Mouse (Mus musculus) lung, postnatal 0 days (tissue): ENCODE measurements around the gene Olfr115. TPM values are rescaled to one million over a fixed set of nuclear protein-coding genes. Genes with fewer than 3 reads are reported as not detected.

Experiments
- ATAC-seq: fragments of 200-750 bp; cut with Nextera tagmentation; 2 replicates; pipeline ENCODE4 v1.8.0; 2017; ENCODE audit warnings: moderate library complexity
- DNase-seq: peaks from one replicate; pipeline ENCODE4 v3.0.0-alpha.2; 2016; ENCODE audit warnings: low spot score
- H3K27ac ChIP-seq: fragments of 300-500 bp; sonication (generic); 2 replicates; pipeline ENCODE4 v1.5.1; 2014; ENCODE audit warnings: antibody characterized with exemption, mild to moderate bottlenecking, low read length, mixed read lengths
- H3K27me3 ChIP-seq: fragments of 300-500 bp; sonication (generic); replicated peaks from 2 replicates; pipeline ENCODE4 v1.6.1; 2014; ENCODE audit warnings: low read length, mixed read lengths; ENCODE audit not compliant: insufficient read depth
- H3K36me3 ChIP-seq: fragments of 300-500 bp; sonication (generic); 2 replicates; pipeline ENCODE4 v1.6.1; 2014; ENCODE audit warnings: low read length, mixed read lengths; ENCODE audit not compliant: insufficient read depth
- H3K4me1 ChIP-seq: fragments of 300-500 bp; sonication (generic); 2 replicates; pipeline ENCODE4 v1.6.1; 2014; ENCODE audit warnings: antibody characterized with exemption, low read depth, low read length, mixed read lengths; ENCODE audit not compliant: insufficient read depth
- H3K4me2 ChIP-seq: fragments of 300-500 bp; sonication (generic); replicated peaks from 2 replicates; pipeline ENCODE4 v1.6.1; 2014; ENCODE audit warnings: low read depth, mild to moderate bottlenecking, low read length, moderate library complexity, mixed read lengths
- H3K4me3 ChIP-seq: fragments of 300-500 bp; sonication (generic); 2 replicates; pipeline ENCODE4 v1.5.1; 2014; ENCODE audit warnings: low read depth, low read length
- H3K9ac ChIP-seq: fragments of 300-500 bp; sonication (generic); replicated peaks from 2 replicates; pipeline ENCODE4 v1.6.1; 2014; ENCODE audit warnings: low read depth, mild to moderate bottlenecking
- H3K9me3 ChIP-seq: fragments of 300-500 bp; sonication (generic); 2 replicates; pipeline ENCODE4 v1.6.1; 2016; ENCODE audit warnings: low read length, mixed read lengths
- CTCF ChIP-seq: IDR thresholded peaks from 2 replicates; pipeline ENCODE4 v1.5.1; 2016; ENCODE audit warnings: antibody characterized with exemption, mild to moderate bottlenecking
- EP300 ChIP-seq: IDR thresholded peaks from 2 replicates; pipeline ENCODE4 v1.6.1; 2016; ENCODE audit warnings: antibody characterized with exemption, mild to moderate bottlenecking, control low read depth
- WGBS: fragments of 180-500 bp; shearing (Covaris S2); extraction: QIAGEN DNeasy Blood & Tissue Kit; methylation state at CpG from one replicate; pipeline ENCODE4 v1.1.7; 2014; 5-methylcytosine and 5-hydroxymethylcytosine counted together
- polyA plus RNA-seq: library from polyadenylated mRNA; unstranded; fragments of >200 nt; fragmentation: Nextera tagmentation; extraction: Ambion mirVana; gene quantifications from 2 replicates; pipeline ENCODE4 v1.2.1, GENCODE M21; 2015

Gene Olfr115
- not detected in 2 replicates for polyA plus RNA-seq

DNA sequence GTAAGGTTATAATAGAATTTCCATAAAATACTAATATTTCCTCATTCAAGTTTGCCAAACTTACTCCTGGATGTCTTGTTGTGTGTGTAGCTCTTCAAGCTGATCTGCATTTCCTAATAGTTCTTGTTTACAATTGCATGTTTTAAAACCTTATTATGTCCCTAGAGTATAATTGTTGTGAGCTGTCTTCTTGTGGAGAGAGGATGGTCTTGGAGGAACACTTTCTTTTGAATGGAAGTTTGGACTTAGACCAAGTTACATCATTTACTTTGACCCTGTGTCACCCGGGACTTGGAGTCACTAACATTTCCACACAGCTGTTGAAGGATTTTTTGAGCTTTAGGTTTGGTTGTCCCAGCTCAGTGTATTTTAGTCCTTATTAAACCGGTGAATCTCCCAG lies at the start of gene Olfr115, which contains the start of gene Olfr116:
TSS of gene Olfr115 (minus strand) at position 101 of the 400 bp plus-strand sequence.
TSS of gene Olfr116 (minus strand) at position 191 of the 400 bp plus-strand sequence.
- no peak within 1 kb of the TSS for H3K9ac ChIP-seq
- DNase-seq: no peak
- H3K4me3 ChIP-seq: no peak within 1 kb of the TSS
- no peak for ATAC-seq
- H3K27me3 ChIP-seq: no peaks in the 10 kb centered on the region
- no peaks in the 10 kb centered on the region for H3K36me3 ChIP-seq
- H3K27ac ChIP-seq: no peak within 1 kb of the TSS
- WGBS: 67% methylated on average over 2 of the region's 2 CpGs
- H3K4me1 ChIP-seq: no peaks in the 10 kb centered on the region
- H3K4me2 ChIP-seq: no peak within 1 kb of the TSS
- TF ChIP-seq EP300 (no peak), CTCF (no peak)
- no peaks in the 10 kb centered on the region for H3K9me3 ChIP-seq

DNA sequence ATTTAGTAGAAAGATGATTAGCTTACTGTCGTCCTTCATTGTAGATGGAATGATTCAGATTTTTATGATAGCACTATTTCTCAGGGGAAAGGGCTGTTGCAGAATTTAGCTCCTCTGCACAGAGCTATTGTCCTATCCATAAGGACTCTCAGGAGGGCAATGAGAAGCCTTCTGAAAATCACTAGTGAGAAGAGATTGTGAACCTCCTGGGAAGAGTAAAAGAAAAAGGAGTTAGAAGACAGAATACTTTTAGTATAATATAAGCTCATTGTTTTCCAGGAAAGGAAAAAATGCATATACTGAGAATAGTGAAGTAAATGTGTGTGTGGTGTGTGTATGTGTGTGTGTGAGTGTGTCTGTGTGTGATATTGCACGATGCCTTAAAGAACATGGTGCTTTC lies 39.8 kb upstream of the Olfr115 start, which contains the start of gene Olfr118:
TSS of gene Olfr118 (plus strand) at position 301 of the 400 bp plus-strand sequence.
- H3K36me3 ChIP-seq: no peaks in the 10 kb centered on the region
- no peaks in the 10 kb centered on the region for H3K27me3 ChIP-seq
- H3K27ac ChIP-seq: no peak within 1 kb of the TSS
- no peaks in the 10 kb centered on the region for H3K4me1 ChIP-seq
- WGBS: 47% methylated on average over 2 of the region's 2 CpGs
- no peak within 1 kb of the TSS for H3K4me3 ChIP-seq
- no peak for ATAC-seq
- H3K9me3 ChIP-seq: no peaks in the 10 kb centered on the region
- no peak for DNase-seq
- TF ChIP-seq CTCF (no peak), EP300 (no peak)
- H3K4me2 ChIP-seq: no peak within 1 kb of the TSS
- no peak within 1 kb of the TSS for H3K9ac ChIP-seq

- Histone ChIP-seq H3K36me3 (no peaks in the 10 kb centered on the region), H3K9ac (no peak within 1 kb of the TSS), H3K4me3 (no peak within 1 kb of the TSS), H3K27me3 (no peaks in the 10 kb centered on the region), H3K4me1 (no peaks in the 10 kb centered on the region), H3K9me3 (no peaks in the 10 kb centered on the region), H3K4me2 (no peak within 1 kb of the TSS), H3K27ac (no peak within 1 kb of the TSS)
- TF ChIP-seq CTCF: no peak
- TF ChIP-seq EP300: no peak
- DNase-seq (no peak), ATAC-seq (no peak)
- WGBS: 50% methylated on average over 1 of the region's 1 CpGs
Observed at GRCm38 (mm10) chr17:37663682-37664081, 36.8 kb upstream of the Olfr115 start, which contains the start of gene Olfr117. Gene Olfr117 (minus strand): TSS chr17:37663782.

- DNase-seq: no peak
- H3K27ac ChIP-seq: no peak within 1 kb of the TSS
- H3K4me2 ChIP-seq: no peak within 1 kb of the TSS
- H3K36me3 ChIP-seq: no peaks in the 10 kb centered on the region
- H3K9ac ChIP-seq: no peak within 1 kb of the TSS
- no peaks in the 10 kb centered on the region for H3K9me3 ChIP-seq
- no peaks in the 10 kb centered on the region for H3K27me3 ChIP-seq
- no peak within 1 kb of the TSS for H3K4me3 ChIP-seq
- ATAC-seq: no peak
- no peak for TF ChIP-seq CTCF
- TF ChIP-seq EP300: no peak
- no peaks in the 10 kb centered on the region for H3K4me1 ChIP-seq
Observed at GRCm38 (mm10) chr17:37592643-37593042, 34.3 kb downstream of the Olfr115 start, which contains the start of gene Olfr114. Gene Olfr114 (minus strand): TSS chr17:37592743.

DNA sequence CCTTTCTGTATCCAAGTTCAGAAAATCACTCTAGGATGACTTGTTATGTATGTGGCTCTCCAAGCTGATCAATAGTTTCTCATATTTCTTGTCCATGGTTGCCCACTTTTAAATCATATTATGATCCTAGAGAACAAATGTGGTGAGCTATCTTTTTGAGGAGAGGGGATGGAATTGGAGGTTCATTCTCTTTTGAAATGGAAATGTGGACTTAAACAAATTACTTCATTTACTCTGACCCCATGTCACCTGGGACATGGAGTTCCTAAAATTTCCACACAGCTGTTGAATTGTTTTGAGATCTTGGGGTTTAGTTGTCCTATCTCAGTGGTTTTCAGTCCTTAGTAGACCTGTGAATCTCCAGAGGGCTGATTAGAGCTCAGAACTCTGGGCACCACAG lies 49.3 kb downstream of the Olfr115 start, which contains the start of gene Olfr113:
TSS of gene Olfr113 (minus strand) at position 101 of the 400 bp plus-strand sequence.
- H3K27ac ChIP-seq: no peak within 1 kb of the TSS
- DNase-seq (no peak), ATAC-seq (no peak)
- no peak within 1 kb of the TSS for H3K9ac ChIP-seq
- H3K4me1 ChIP-seq: no peaks in the 10 kb centered on the region
- H3K9me3 ChIP-seq: no peaks in the 10 kb centered on the region
- no peaks in the 10 kb centered on the region for H3K36me3 ChIP-seq
- no peak within 1 kb of the TSS for H3K4me3 ChIP-seq
- no peaks in the 10 kb centered on the region for H3K27me3 ChIP-seq
- no peak within 1 kb of the TSS for H3K4me2 ChIP-seq
- TF ChIP-seq CTCF: no peak
- TF ChIP-seq EP300: no peak

DNA sequence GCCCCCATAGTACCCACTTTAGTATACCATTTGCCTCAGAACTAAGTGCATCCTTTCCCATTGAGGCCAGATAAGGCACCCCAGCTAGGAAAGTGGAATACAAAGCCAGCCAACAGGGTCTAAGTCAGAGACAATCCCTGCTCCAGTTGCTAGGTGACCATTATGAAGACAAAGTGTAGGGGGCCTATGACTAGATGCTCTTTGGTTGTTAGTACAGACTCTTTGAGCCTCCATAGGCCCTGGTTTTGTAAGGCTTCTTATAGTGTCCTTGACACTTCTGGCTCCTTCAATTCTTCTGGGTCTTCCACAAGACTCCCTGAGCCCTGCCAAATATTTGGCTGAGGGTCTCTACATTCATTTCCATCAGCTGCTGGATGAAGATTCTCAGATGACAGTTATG lies 57.6 kb downstream of the Olfr115 start, which contains the start of gene Olfr112:
TSS of gene Olfr112 (minus strand) at position 101 of the 400 bp plus-strand sequence.
- TF ChIP-seq EP300 (no peak), CTCF (no peak)
- H3K27ac ChIP-seq: no peak within 1 kb of the TSS
- H3K9me3 ChIP-seq: no peaks in the 10 kb centered on the region
- no peaks in the 10 kb centered on the region for H3K4me1 ChIP-seq
- H3K36me3 ChIP-seq: no peaks in the 10 kb centered on the region
- ATAC-seq (no peak), DNase-seq (no peak)
- H3K4me2 ChIP-seq: no peak within 1 kb of the TSS
- H3K27me3 ChIP-seq: no peaks in the 10 kb centered on the region
- H3K4me3 ChIP-seq: no peak within 1 kb of the TSS
- no peak within 1 kb of the TSS for H3K9ac ChIP-seq

Other genes with a start within 250 kb of the Olfr115 start
- not detected in 2 replicates for gene Olfr105-ps, start 248.1 kb downstream of the Olfr115 start, polyA plus RNA-seq
- gene Olfr106-ps, start 236.7 kb downstream of the Olfr115 start, polyA plus RNA-seq: not detected in 2 replicates
- not detected in 2 replicates for gene Olfr107, start 227.9 kb downstream of the Olfr115 start, polyA plus RNA-seq
- gene Olfr108, start 181.6 kb downstream of the Olfr115 start, polyA plus RNA-seq: not detected in 2 replicates
- not detected in 2 replicates for gene Olfr109, start 168.2 kb downstream of the Olfr115 start, polyA plus RNA-seq
- gene H2-M2, start 143.6 kb downstream of the Olfr115 start, polyA plus RNA-seq: not detected in 2 replicates
- gene Olfr110, start 134.6 kb downstream of the Olfr115 start, polyA plus RNA-seq: 0.13 TPM in 1 of 2 replicates, not detected in the other
- gene Olfr111, start 119.1 kb downstream of the Olfr115 start, polyA plus RNA-seq: not detected in 2 replicates
- gene Olfr112, start 57.7 kb downstream of the Olfr115 start, polyA plus RNA-seq: not detected in 2 replicates
- gene Olfr113, start 49.4 kb downstream of the Olfr115 start, polyA plus RNA-seq: not detected in 2 replicates
- gene Olfr114, start 34.4 kb downstream of the Olfr115 start, polyA plus RNA-seq: not detected in 2 replicates
- not detected in 2 replicates for gene Olfr116, start 90 bp upstream of the Olfr115 start, polyA plus RNA-seq
- not detected in 2 replicates for gene Olfr117, start 36.7 kb upstream of the Olfr115 start, polyA plus RNA-seq
- gene Olfr118, start 39.9 kb upstream of the Olfr115 start, polyA plus RNA-seq: not detected in 2 replicates
- gene Olfr119, start 69.5 kb upstream of the Olfr115 start, polyA plus RNA-seq: not detected in 2 replicates
- gene Olfr120, start 94.7 kb upstream of the Olfr115 start, polyA plus RNA-seq: not detected in 2 replicates
- not detected in 2 replicates for gene Olfr121, start 121.7 kb upstream of the Olfr115 start, polyA plus RNA-seq
- not detected in 2 replicates for gene Olfr122, start 141.5 kb upstream of the Olfr115 start, polyA plus RNA-seq
- gene Olfr123, start 166.4 kb upstream of the Olfr115 start, polyA plus RNA-seq: not detected in 2 replicates
- gene Olfr124, start 172.8 kb upstream of the Olfr115 start, polyA plus RNA-seq: not detected in 2 replicates
- not detected in 2 replicates for gene Olfr125, start 205.8 kb upstream of the Olfr115 start, polyA plus RNA-seq
- gene Olfr126, start 220.4 kb upstream of the Olfr115 start, polyA plus RNA-seq: not detected in 2 replicates